Mouse (Mus musculus): ENCODE results near the gene Abraxas2. TPM values are rescaled to one million over a fixed set of nuclear protein-coding genes. Genes with fewer than 3 reads are reported as not detected.

The Abraxas2 gene
- total RNA-seq (2012; rRNA removed): 26.5 and 30.1 TPM in 2 replicates
- 10 to 100 TPM in 1 of 2 experiments, not detected in 1; 31.1 TPM for polyA plus RNA-seq (2012; ENCODE audit: insufficient read depth in 1 of 2, insufficient read length in 2 of 2, low read depth in 1 of 2, low replicate concordance in 2 of 2, missing spikeins in 1 of 2)

GRCm38 (mm10) chr7:132859042-132859958, at the start of gene Abraxas2:
Abraxas2 (plus strand) TSS chr7:132859225.
- peaks cover 37% of the 10 kb centered on the region for H3K79me2 ChIP-seq (ENCODE audit: control insufficient read depth, insufficient read depth, low read length, poor library complexity)
- H3K27me3 ChIP-seq (ENCODE audit: control insufficient read depth in 1 of 2, insufficient read depth in 2 of 2, low read length in 2 of 2): no peaks in the 10 kb centered on the region
- H3K4me3 ChIP-seq (ENCODE audit: control insufficient read depth in 1 of 2, insufficient read depth in 1 of 2, low read depth in 2 of 2, low read length in 2 of 2): peak within 1 kb of the TSS; percentile 79 to 96
- no peaks in the 10 kb centered on the region for H3K9me3 ChIP-seq (replicated peaks; ENCODE audit: insufficient read depth, low read length)
- H3K27ac ChIP-seq (ENCODE audit: control insufficient read depth, low read depth, low read length): peak within 1 kb of the TSS; percentile 93
- peaks cover 0 to 31% of the 10 kb centered on the region in 2 experiments; a peak in 2 of 4 replicates for H3K36me3 ChIP-seq (ENCODE audit: control insufficient read depth in 1 of 2, insufficient read depth in 2 of 2, low read length in 2 of 2)
- DNase-seq (ENCODE audit: low read depth, low spot score): peak; percentile 96
- H3K9ac ChIP-seq (ENCODE audit: control insufficient read depth, low read depth, low read length, poor library complexity, severe bottlenecking): peak within 1 kb of the TSS; percentile 97
- peaks cover 8 to 12% of the 10 kb centered on the region in 2 experiments for H3K4me1 ChIP-seq (ENCODE audit: control insufficient read depth in 1 of 2, insufficient read depth in 2 of 2, low read length in 2 of 2)
- peak; percentile 85 for TF ChIP-seq NELFE (IDR thresholded peaks at IDR 0.05; ENCODE audit: low read depth, low read length)
- peak; percentile 98 for TF ChIP-seq HCFC1 (IDR thresholded peaks at IDR 0.05; ENCODE audit: low read depth, low read length)
- TF ChIP-seq MXI1 (IDR thresholded peaks at IDR 0.05; ENCODE audit: low read depth, low read length): peak; percentile 50
- TF ChIP-seq RCOR1 (IDR thresholded peaks at IDR 0.05; ENCODE audit: low read depth, low read length): 0 out of 2 replicates have a peak, but pooled peaks have one; percentile 41
- TF ChIP-seq ZKSCAN1 (IDR thresholded peaks at IDR 0.05; ENCODE audit: low read depth, low read length): no peak
- no peak for TF ChIP-seq TAL1 (IDR thresholded peaks at IDR 0.05; ENCODE audit: low read length)
- TF ChIP-seq POLR2AphosphoS5 (IDR thresholded peaks at IDR 0.05; ENCODE audit: borderline replicate concordance, low read depth, low read length): no peak
- no peak for TF ChIP-seq MEF2A (IDR thresholded peaks at IDR 0.05; ENCODE audit: extremely low read depth, insufficient replicate concordance, low read depth, low read length, poor library complexity, severe bottlenecking)
- TF ChIP-seq USF2 (IDR thresholded peaks at IDR 0.05; ENCODE audit: borderline replicate concordance in 1 of 2, insufficient read depth in 1 of 2, low read depth in 1 of 2, low read length in 2 of 2): no peak
- no peak for TF ChIP-seq E2F4 (IDR thresholded peaks at IDR 0.05; ENCODE audit: borderline replicate concordance, low read depth, low read length)
- 0 out of 2 replicates have a peak, but pooled peaks have one; percentile 57 for TF ChIP-seq MYC (IDR thresholded peaks at IDR 0.05; ENCODE audit: low read depth, low read length)
- TF ChIP-seq NRF1 (IDR thresholded peaks at IDR 0.05; ENCODE audit: insufficient read depth, low read depth, low read length, poor library complexity, severe bottlenecking): no peak
- TF ChIP-seq CTCF (IDR thresholded peaks at IDR 0.05 in 2 of 3, conservative IDR thresholded peaks at IDR 0.05 in 1 of 3; ENCODE audit: control insufficient read depth in 1 of 3, insufficient read depth in 1 of 3, low read depth in 2 of 3, low read length in 3 of 3, poor library complexity in 1 of 3, severe bottlenecking in 1 of 3): no peak
- no peak for TF ChIP-seq ZC3H11A (IDR thresholded peaks at IDR 0.05; ENCODE audit: low read depth, low read length)
- no peak for TF ChIP-seq GABPA (IDR thresholded peaks at IDR 0.05; ENCODE audit: low read depth, low read length)
- peak; percentile 22 for TF ChIP-seq MAX (IDR thresholded peaks at IDR 0.05; ENCODE audit: low read length)
- no peak for TF ChIP-seq MYB (IDR thresholded peaks at IDR 0.05; ENCODE audit: low read depth, low read length)
- peak; percentile 76 for TF ChIP-seq TCF12 (IDR thresholded peaks at IDR 0.05; ENCODE audit: low read depth, low read length)
- TF ChIP-seq ZNF384 (IDR thresholded peaks at IDR 0.05; ENCODE audit: low read depth, low read length): peak; percentile 89
- TF ChIP-seq CHD1 (IDR thresholded peaks at IDR 0.05; ENCODE audit: low read depth, low read length): no peak
- 0 out of 2 replicates have a peak, but pooled peaks have one; percentile 62 for TF ChIP-seq UBTF (IDR thresholded peaks at IDR 0.05; ENCODE audit: borderline replicate concordance, insufficient read depth, low read depth, low read length)
- TF ChIP-seq CHD2 (IDR thresholded peaks at IDR 0.05; ENCODE audit: low read length): no peak
- TF ChIP-seq POLR2A (IDR thresholded peaks at IDR 0.05; ENCODE audit: control insufficient read depth in 1 of 2, insufficient read depth in 1 of 2, low read depth in 1 of 2, low read length in 2 of 2, poor library complexity in 1 of 2): peak; percentile 70 to 81
- peak; percentile 92 for TF ChIP-seq KAT2A (conservative IDR thresholded peaks at IDR 0.05; ENCODE audit: low read depth, low read length)
- peak; percentile 54; the same call in 1 of the 2 replicates for TF ChIP-seq MAZ (IDR thresholded peaks at IDR 0.05; ENCODE audit: low read depth, low read length)
- peak; percentile 66 for TF ChIP-seq SIN3A (IDR thresholded peaks at IDR 0.05; ENCODE audit: low read length)
- TF ChIP-seq ZMIZ1 (IDR thresholded peaks at IDR 0.05; ENCODE audit: low read depth, low read length): peak; percentile 71
- no peak; the same call in 1 of the 2 replicates for TF ChIP-seq POLR2AphosphoS2 (IDR thresholded peaks at IDR 0.05; ENCODE audit: low read length)
- TF ChIP-seq TBP (IDR thresholded peaks at IDR 0.05; ENCODE audit: low read depth, low read length): peak; percentile 89
- TF ChIP-seq ETS1 (IDR thresholded peaks at IDR 0.05; ENCODE audit: low read depth, low read length): peak; percentile 26; the same call in 1 of the 2 replicates
- TF ChIP-seq BHLHE40 (IDR thresholded peaks at IDR 0.05; ENCODE audit: borderline replicate concordance, low read depth, low read length): no peak
- TF ChIP-seq USF1 (IDR thresholded peaks at IDR 0.05; ENCODE audit: low read depth, low read length): no peak
- TF ChIP-seq SMC3 (IDR thresholded peaks at IDR 0.05; ENCODE audit: low read depth, low read length): no peak
- no peak for TF ChIP-seq MAFK (IDR thresholded peaks at IDR 0.05; ENCODE audit: borderline replicate concordance, low read depth, low read length)
